Mouse (Mus musculus) MEL-GATA-1-ER (cell line): ENCODE data around the gene Terb1.

Experiments used
- DNase-seq: peaks from one replicate; pipeline ENCODE4 v3.0.0-alpha.2; 2012; ENCODE audit warnings: low read depth; ENCODE audit errors: extremely low read depth

The Terb1 gene

DNA sequence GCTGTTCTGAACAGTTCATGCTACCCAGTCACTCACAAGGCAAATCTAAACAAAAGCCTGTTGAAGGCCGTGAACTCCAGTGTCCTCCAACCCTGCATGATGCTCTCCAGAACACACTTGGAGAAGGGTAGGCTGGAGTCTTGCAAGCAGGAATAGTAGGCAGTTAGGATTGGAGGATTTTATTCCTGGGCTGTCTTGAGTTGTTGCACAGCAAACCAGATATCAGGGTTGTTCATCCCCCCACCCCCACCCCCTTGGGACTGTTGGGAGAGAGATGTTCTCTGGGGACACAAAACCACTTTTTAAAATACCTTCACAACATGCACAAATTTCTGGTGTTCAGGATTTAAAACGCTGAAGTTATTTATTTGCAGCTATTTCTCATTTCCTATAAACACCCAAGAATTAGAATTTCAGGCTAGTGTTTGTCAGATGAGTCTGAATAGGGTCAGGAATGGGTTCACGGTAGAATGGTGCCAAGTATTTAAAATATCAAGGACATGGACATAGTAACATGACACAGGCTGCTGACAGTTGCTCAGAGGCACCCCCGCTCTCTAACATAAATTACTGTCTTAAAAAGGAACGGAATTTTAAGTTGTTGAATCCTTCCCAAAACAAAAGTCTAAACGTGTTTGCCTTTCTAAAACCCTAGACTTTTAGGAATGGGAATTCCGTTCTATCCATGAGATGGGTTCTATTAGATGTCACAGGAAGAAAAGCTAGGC is 96.7 kb downstream of the Terb1 start:
- no peak for DNase-seq

DNA sequence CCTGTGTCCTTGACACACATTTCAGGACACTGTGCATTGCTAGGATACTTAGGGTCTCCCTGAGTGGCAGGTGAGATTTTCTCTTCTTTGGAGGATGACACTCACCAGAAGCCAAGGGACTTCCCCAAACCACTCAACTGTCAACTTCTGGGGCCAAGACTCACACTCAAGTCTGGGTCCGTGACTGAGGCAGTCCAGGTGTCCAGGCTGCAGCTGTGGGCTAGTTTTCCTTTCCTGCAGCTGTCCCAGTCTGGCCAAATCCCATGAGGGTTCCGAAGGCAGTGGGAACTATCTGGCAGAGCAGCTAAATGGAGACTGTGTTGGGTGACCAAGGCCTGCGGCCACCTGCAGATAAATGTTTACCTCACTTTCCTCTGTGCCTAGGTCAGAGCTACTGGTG is 97.7 kb downstream of the Terb1 start:
- no peak for DNase-seq

DNA sequence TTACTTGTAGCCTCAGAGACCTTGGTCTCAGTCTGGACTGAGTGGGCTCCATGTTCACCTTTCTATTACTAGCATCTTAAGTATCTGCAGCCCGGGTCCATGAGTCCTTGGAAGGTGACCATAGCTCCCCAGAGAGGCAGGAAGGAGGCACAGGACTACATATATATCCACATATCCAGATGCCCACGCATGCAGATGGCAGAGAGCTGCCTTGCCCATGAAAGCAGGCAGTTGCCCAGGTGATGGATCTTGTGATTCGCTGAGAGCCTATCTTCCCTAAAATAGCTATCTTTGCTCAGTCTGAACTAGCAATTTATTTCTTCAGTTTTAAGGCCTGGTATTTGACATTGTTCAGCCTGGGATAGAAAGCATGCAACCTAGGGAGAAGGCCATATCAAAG is 98.2 kb downstream of the Terb1 start:
- no peak for DNase-seq

DNA sequence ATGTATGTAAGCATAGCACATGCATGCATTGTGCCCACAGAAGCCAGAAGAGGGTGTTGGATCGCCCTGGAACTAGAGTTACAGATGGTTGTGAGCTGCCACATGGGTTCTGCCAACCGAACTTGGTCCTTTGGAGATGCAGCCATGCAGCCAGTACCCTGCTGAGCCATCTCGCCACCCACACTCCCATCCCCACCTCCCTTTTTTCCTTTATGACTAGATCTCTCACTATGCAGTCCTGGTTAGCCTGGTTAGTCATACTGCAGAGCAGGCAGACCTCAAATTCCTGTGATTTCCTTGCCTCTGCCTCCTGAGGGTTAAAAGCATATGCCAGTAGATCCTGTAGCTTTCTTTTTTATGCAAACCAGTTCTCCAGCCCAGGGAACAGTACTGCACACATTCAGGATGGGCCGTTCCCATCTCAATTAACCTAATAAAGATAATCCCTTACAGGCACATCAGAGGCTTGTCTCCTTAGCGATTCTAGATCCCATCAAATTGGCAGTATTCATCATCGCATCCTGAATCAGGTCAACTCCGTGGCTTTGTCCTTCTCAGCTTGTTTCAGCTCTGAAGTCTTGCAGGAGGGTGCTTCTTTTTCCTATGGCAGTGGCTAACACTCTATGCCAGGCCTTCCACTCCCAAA is 99.0 kb downstream of the Terb1 start:
- no peak for DNase-seq

DNA sequence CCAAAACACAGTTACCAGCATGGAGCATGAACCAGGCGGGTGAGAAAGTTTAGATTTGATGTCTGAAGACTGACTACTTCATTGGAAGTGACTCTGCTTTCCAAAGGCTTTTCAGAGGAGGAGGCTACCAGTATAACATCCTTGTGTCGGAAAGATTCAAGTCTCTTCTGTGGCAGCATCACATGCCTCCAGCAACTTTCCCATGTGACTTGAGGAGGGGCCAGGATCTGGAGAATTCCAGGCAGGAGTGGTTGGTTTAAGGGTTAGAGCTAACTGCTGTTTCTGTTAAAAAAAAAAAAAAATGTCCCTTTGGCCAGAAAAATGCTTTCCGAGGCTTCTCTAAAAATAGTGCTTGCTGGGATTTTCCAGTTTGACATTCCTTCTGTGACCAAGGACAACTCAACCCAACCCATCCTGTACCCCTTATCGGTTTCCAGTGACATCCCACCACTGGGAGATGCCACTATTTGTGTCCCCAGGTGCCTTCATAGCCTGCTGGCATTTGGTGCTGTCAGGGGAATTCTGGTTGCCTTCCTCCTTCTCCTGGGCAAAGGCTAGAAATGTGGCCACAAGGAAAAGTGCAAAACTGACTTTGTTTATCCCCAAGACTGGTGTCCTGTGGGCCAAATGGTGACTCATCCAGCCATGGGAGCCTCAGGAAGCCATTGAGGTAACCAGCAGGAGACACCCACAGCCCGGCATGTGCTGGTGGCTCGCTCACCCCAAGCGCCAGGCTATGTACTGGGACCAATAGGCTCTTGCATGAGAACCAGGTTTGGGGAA is 101.2 kb downstream of the Terb1 start:
- no peak for DNase-seq

DNA sequence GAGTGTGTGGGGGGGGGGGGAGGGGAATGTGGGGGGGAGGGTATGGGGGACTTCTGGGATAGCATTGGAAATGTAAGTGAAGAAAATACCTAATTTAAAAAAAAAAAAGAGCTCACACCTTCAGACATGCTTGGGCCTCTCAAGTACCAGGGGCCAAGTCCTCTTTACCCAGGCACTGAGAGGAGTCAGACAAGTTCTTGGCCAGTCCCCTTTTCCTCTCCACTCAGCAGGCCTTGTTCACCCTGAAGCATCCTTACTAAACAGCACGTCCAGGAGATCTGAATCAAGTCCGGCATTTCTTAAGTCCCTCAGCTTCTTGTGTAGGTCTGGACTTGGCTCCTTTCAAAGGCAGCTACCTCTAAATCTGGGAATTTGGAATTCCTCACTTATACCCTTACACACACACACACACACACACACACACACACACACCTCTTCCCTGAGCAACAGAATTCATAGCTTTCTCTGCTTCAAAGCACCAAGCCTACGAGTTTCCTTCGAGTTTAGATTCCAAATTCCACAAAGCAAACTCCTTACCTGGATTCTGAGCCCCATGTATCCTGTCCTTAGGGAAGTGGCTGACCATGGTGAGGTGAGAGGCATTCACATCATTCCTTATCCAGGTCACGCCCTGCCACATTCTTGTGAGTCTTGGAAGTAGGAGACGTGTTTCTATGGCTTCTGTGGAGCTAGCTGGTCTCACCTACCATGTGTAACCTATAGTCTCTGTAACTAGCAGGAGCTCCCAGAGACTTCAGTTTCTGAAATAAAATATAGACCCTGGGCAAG is 103.2 kb downstream of the Terb1 start:
- no peak for DNase-seq

DNA sequence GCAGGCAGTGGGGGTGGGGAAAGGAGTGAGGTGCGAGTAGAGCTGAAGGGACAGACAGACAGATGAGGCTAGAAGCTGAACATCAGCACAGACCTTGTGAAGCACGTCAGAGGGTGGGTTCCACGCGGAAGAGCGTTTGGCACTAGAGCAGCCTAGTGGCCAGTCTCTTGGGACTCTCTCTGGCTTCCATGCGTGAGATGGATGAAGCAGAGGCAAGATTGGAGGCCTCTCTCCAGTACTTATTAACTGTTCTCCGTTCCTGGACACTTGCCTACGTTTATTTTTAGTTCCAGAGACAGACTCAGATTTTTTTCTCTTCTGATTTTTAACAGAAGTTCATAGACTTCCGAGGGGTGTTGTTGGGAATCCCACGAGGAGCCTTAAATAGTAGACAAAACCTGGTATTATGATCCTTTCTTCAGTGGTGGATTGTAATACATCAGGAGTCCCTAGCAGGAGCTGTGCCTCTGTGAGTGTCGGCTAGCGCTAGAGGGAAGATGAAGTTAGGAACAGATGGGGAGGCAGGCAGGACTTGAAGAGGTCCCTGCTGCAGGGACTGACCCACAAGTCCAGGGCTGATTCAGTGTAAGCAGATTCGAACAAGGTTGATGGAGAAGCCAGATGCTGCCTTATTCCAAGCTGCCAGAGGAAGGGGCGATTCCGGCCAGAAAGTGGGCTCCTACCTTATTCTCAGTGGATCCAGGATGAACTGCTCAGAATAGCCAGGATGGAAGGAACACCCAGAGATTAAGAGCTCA is 104.1 kb downstream of the Terb1 start:
- no peak for DNase-seq

DNA sequence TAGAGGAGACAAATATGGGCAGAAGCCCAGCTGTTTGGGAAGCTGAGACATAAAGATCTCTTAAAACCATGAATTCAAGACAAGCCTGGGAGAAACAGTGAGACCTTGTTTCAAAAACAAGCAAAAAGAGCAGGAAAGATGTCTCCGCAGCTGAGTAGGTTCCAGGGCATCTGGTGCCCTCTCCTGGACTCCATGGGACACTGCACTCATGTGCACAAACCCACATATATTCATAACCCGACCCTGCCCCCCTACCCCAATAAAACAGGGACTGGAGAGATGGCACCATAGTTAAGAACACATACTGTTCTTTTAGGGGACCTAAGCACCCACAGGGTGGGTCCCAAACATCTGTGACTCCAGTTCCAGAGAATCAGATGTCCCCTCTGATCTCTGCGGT is 106.1 kb downstream of the Terb1 start:
- peak; percentile 29 for DNase-seq
